Mouse (Mus musculus) right cerebral cortex, postnatal 14 days (tissue): ENCODE data around the gene Psg29.

Source experiments
- DNase-seq: peaks from one replicate; pipeline ENCODE4 v3.0.0; 2022

Psg29 gene

DNA sequence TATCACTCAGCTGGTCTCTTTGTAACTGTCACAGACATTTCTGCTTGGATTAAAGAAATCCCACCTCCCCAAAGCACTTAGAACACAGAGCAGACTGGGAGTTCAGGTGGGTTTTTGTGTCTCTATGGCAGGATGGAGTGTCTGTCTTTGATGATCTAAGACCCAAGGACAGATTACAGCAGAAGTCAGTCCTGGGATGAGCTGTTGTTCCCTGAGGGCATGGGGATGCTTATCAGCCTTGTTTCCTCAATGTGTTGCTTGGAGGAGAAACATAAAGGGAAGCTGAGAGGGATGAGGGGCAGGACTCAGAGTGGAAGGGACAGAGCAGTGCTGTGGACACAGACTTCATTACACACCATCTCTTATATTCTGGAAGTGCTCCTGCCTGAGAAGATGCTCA, at the start of gene Psg29:
TSS of gene Psg29 (plus strand) at position 301 of the 400 bp plus-strand sequence.
- DNase-seq, result no peak

DNA sequence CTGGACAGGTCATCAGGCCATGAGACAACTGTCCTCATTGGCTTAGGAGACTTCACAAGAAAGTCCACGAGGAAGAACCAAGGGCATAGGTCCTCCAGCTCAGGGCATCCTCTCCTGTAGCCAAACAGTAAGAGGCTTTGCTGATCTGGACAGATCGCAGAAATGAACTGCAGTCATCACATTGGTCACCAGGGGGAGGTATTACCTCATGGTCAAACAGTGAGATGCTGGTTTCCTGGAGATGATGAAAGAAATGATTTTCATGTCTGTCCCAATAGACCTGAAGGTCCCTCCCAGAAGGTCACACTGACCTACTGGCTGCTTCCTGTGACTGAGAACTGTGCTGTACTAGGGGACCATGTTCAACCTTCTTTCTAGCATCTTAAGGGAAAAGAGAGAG, 47.6 kb upstream of the Psg29 start:
- peak; percentile 5 for DNase-seq

DNA sequence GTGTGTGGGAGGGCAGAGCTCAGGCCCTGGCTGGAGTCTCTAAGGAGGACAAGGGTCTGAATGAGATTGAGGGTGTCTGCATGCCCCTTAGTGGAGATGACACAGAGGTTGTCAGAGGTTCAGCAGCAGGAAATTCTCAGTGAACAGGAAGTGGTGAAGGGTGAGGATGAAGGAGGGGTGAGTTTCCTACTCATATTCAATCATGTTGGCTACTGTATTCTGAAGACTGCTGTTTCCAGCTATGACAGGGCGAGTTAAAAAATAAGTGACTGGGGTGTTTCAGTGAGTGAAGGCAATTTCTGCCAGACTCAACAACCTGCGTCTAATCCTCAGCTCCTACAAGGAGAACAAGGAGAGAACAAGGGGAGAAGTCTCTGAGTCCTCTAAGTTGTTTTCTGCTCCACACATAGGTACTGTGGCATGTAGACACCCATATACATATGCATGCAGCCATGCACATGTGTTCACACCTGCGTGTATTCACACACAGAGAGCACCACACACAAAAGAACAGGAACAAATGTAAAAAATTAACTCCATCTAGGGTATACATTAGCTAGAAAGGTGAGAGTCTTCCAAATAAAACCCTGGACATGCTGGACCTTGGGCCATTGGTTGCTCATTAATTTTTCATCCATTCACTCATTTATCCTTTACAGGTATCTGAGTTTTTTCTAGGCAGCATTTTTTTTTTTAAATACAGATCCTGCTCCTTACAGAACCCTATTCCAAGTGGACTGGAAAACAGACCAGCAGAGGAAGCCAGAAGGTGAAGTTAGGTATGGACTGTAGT, 46.2 kb upstream of the Psg29 start:
- no peak for DNase-seq

DNA sequence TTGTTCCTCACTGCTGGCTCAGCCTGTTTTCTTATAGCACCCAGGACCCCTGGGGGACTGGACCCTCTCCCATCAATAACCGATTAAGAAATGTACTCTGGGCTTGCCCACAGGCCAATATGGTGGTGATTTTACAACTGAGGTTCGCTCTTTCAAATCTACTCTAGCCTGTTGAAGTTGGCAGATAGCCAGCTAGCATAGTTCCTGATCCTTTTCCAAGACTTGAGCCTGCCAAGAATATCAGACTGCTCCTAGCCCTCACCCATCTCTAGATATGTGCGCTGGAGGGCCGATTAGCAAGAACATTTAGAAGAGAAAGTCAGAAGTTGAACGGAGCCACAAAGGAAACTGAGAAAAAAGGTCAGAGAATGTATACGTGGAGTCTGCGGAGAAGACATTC, 44.3 kb upstream of the Psg29 start:
- no peak for DNase-seq

DNA sequence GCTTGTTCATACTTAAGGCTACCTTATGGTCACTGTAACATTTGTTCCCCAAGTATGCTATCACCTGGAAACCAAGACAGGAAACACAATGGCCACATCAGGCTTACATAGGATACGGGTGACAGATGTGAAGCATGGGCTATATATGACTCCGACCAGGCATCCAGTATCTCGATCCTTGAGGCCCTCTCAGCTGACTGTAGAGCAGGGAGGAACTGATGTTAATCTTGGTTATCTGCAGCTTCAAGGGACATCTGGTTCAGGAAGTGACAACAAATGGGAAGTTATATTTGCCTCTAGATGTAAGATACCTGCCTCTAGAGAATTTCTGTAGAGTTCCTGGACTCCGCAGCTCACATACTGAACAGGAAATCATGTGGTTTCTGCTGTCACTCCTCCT, 31.4 kb upstream of the Psg29 start:
- no peak for DNase-seq

DNA sequence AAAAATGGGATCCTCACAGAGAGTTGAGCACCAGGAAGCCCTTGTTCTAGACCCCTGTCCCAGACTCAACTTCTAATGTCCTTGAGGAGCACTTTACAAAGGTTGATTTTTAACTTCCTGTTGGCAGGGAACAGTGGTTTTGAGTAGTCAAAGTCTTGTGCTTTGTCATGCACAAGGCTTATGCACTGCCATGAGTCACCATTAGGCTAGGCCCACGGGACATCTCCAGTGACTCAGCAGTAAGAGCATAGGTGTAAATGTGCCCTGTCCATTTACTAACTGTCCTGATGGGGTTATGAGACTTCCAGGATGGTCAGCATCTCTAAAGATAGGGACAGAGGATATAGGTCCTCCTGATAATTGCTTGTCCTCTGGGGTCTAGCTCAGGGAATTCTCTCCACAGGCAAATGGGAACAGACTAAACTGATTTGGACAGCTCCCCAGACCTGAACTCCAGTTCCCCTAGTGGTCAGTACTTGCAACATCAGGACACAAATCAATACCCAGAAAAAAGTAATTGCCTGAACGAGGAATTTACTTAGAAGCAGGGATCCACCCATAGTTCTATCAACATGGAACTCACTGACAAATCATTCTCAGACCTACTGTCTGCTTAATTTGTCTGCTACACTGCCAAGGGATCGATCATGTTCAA, 2.4 kb downstream of the Psg29 start:
- no peak for DNase-seq
